Mouse (Mus musculus) forebrain, embryonic 13.5 days (tissue): ENCODE results near the gene Rgs7bp. TPM values are rescaled to one million over a fixed set of nuclear protein-coding genes. Genes with fewer than 3 reads are reported as not detected.
A peak's percentile ranks its signal among the peaks of the same experiment; 100 is the strongest.

Source experiments
- ATAC-seq: fragments of 200-750 bp; cut with Nextera tagmentation; 2 replicates; pipeline ENCODE4 v1.8.0; 2017
- H3K27ac ChIP-seq: fragments of 300-500 bp; sonication (generic); 2 replicates; pipeline ENCODE4 v1.5.1; 2015; ENCODE audit warnings: inconsistent platforms, mild to moderate bottlenecking, moderate library complexity
- H3K27me3 ChIP-seq: fragments of 300-500 bp; sonication (generic); 2 replicates; pipeline ENCODE4 v1.6.1; 2015; ENCODE audit warnings: mild to moderate bottlenecking, inconsistent platforms
- H3K36me3 ChIP-seq: fragments of 300-500 bp; sonication (generic); 2 replicates; pipeline ENCODE4 v1.6.1; 2015; ENCODE audit warnings: mild to moderate bottlenecking, inconsistent platforms; ENCODE audit not compliant: poor library complexity, severe bottlenecking
- H3K4me1 ChIP-seq: fragments of 300-500 bp; sonication (generic); 2 replicates; pipeline ENCODE4 v1.6.1; 2015; ENCODE audit warnings: inconsistent platforms
- H3K4me2 ChIP-seq: fragments of 300-500 bp; sonication (generic); 2 replicates; pipeline ENCODE4 v1.6.1; 2015; ENCODE audit warnings: inconsistent platforms, mild to moderate bottlenecking, moderate library complexity
- H3K4me3 ChIP-seq: fragments of 300-500 bp; sonication (generic); 2 replicates; pipeline ENCODE4 v1.5.1; 2015; ENCODE audit warnings: mild to moderate bottlenecking, inconsistent platforms
- H3K9ac ChIP-seq: fragments of 300-500 bp; sonication (generic); 2 replicates; pipeline ENCODE4 v1.6.1; 2015; ENCODE audit warnings: mild to moderate bottlenecking, inconsistent platforms
- H3K9me3 ChIP-seq: fragments of 300-500 bp; sonication (generic); replicated peaks from 2 replicates; pipeline ENCODE4 v1.6.1; 2016; ENCODE audit warnings: inconsistent platforms
- WGBS: fragments of 180-500 bp; shearing (Covaris S2); methylation state at CpG from one replicate; pipeline ENCODE4 v1.1.7; 2015; 5-methylcytosine and 5-hydroxymethylcytosine counted together
- polyA plus RNA-seq: library from polyadenylated mRNA; unstranded; fragments of >200 nt; fragmentation: Nextera tagmentation; extraction: Ambion mirVana; gene quantifications from 2 replicates; pipeline ENCODE4 v1.2.1, GENCODE M21; 2015

The Rgs7bp gene
- polyA plus RNA-seq, 1 experiment from 2014 or later: 2.7 TPM

- H3K4me3 ChIP-seq: no peak overlapping the region
- peaks cover 7% of the 10 kb centered on the region for H3K27me3 ChIP-seq
- H3K4me1 ChIP-seq: peaks cover 12% of the 10 kb centered on the region
- ATAC-seq: no peak
- H3K36me3 ChIP-seq: no peaks in the 10 kb centered on the region
- H3K27ac ChIP-seq: no peak overlapping the region
- H3K9ac ChIP-seq: no peak overlapping the region
- H3K9me3 ChIP-seq: no peaks in the 10 kb centered on the region
- 74% methylated on average over 8 of the region's 8 CpGs for WGBS
- no peak overlapping the region for H3K4me2 ChIP-seq
These were observed 6.1 kb downstream of the Rgs7bp start for GRCm38 (mm10) chr13:105048662-105049061.

GRCm38 (mm10) chr13:105047377-105047776 is 7.4 kb downstream of the Rgs7bp start:
- no peak for ATAC-seq
- no peak overlapping the region for H3K27ac ChIP-seq
- no peaks in the 10 kb centered on the region for H3K9me3 ChIP-seq
- no peak overlapping the region for H3K4me3 ChIP-seq
- 69% methylated on average over 9 of the region's 9 CpGs for WGBS
- no peaks in the 10 kb centered on the region for H3K36me3 ChIP-seq
- no peak overlapping the region for H3K9ac ChIP-seq
- H3K4me1 ChIP-seq: no peaks in the 10 kb centered on the region
- H3K27me3 ChIP-seq: no peaks in the 10 kb centered on the region
- H3K4me2 ChIP-seq: no peak overlapping the region

- no peaks in the 10 kb centered on the region for H3K27me3 ChIP-seq
- H3K27ac ChIP-seq: no peak overlapping the region
- no peak overlapping the region for H3K4me3 ChIP-seq
- no peaks in the 10 kb centered on the region for H3K4me1 ChIP-seq
- ATAC-seq: peak; percentile 62; the same call in 1 of the 2 replicates
- WGBS: 52% methylated on average over 3 of the region's 3 CpGs
- no peak overlapping the region for H3K9ac ChIP-seq
- H3K4me2 ChIP-seq: no peak overlapping the region
- no peaks in the 10 kb centered on the region for H3K36me3 ChIP-seq
- H3K9me3 ChIP-seq: no peaks in the 10 kb centered on the region
These were observed 10.8 kb downstream of the Rgs7bp start for GRCm38 (mm10) chr13:105043882-105044281.

- H3K4me3 ChIP-seq: no peak overlapping the region
- WGBS: 71% methylated on average over 5 of the region's 5 CpGs
- no peaks in the 10 kb centered on the region for H3K4me1 ChIP-seq
- ATAC-seq: no peak
- H3K27me3 ChIP-seq: no peaks in the 10 kb centered on the region
- no peak overlapping the region for H3K4me2 ChIP-seq
- no peaks in the 10 kb centered on the region for H3K36me3 ChIP-seq
- no peaks in the 10 kb centered on the region for H3K9me3 ChIP-seq
- no peak overlapping the region for H3K9ac ChIP-seq
- no peak overlapping the region for H3K27ac ChIP-seq
These were observed 16.4 kb downstream of the Rgs7bp start for GRCm38 (mm10) chr13:105038334-105038733.

GRCm38 (mm10) chr13:105037816-105038215 is 16.9 kb downstream of the Rgs7bp start:
- 87% methylated on average over 12 of the region's 12 CpGs for WGBS
- Histone ChIP-seq H3K27me3 (no peaks in the 10 kb centered on the region), H3K4me2 (no peak overlapping the region), H3K36me3 (no peaks in the 10 kb centered on the region), H3K27ac (no peak overlapping the region), H3K9me3 (no peaks in the 10 kb centered on the region), H3K4me3 (no peak overlapping the region), H3K4me1 (no peaks in the 10 kb centered on the region), H3K9ac (no peak overlapping the region)
- no peak for ATAC-seq

GRCm38 (mm10) chr13:105031882-105032281 is 22.8 kb downstream of the Rgs7bp start:
- Histone ChIP-seq H3K27ac (no peak overlapping the region), H3K4me1 (no peaks in the 10 kb centered on the region), H3K9ac (no peak overlapping the region), H3K27me3 (no peaks in the 10 kb centered on the region), H3K36me3 (no peaks in the 10 kb centered on the region), H3K9me3 (no peaks in the 10 kb centered on the region), H3K4me3 (no peak overlapping the region), H3K4me2 (no peak overlapping the region)
- no peak for ATAC-seq

GRCm38 (mm10) chr13:105028276-105028675 is 26.5 kb downstream of the Rgs7bp start:
- no peaks in the 10 kb centered on the region for H3K9me3 ChIP-seq
- no peak overlapping the region for H3K9ac ChIP-seq
- no peaks in the 10 kb centered on the region for H3K36me3 ChIP-seq
- H3K4me1 ChIP-seq: no peaks in the 10 kb centered on the region
- H3K4me2 ChIP-seq: no peak overlapping the region
- no peak for ATAC-seq
- H3K27me3 ChIP-seq: no peaks in the 10 kb centered on the region
- H3K4me3 ChIP-seq: no peak overlapping the region
- no peak overlapping the region for H3K27ac ChIP-seq
- 71% methylated on average over 3 of the region's 3 CpGs for WGBS

- H3K27me3 ChIP-seq: no peaks in the 10 kb centered on the region
- H3K9ac ChIP-seq: no peak overlapping the region
- H3K36me3 ChIP-seq: no peaks in the 10 kb centered on the region
- no peak overlapping the region for H3K4me3 ChIP-seq
- H3K27ac ChIP-seq: no peak overlapping the region
- no peak overlapping the region for H3K4me2 ChIP-seq
- no peak for ATAC-seq
- H3K4me1 ChIP-seq: peaks cover 8% of the 10 kb centered on the region; the same call in 1 of the 2 replicates
- no peaks in the 10 kb centered on the region for H3K9me3 ChIP-seq
- 80% methylated on average over 9 of the region's 9 CpGs for WGBS
These were observed 38.2 kb downstream of the Rgs7bp start for GRCm38 (mm10) chr13:105016577-105016976.

GRCm38 (mm10) chr13:105015710-105016404 is 38.9 kb downstream of the Rgs7bp start:
- ATAC-seq: peak; percentile 95
- Histone ChIP-seq H3K4me1 (peaks cover 8% of the 10 kb centered on the region; the same call in 1 of the 2 replicates), H3K27me3 (no peaks in the 10 kb centered on the region), H3K9ac (no peak overlapping the region), H3K4me2 (no peak overlapping the region), H3K36me3 (no peaks in the 10 kb centered on the region), H3K27ac (no peak overlapping the region), H3K4me3 (no peak overlapping the region), H3K9me3 (no peaks in the 10 kb centered on the region)
- 53% methylated on average over 8 of the region's 8 CpGs for WGBS

GRCm38 (mm10) chr13:105011300-105011699 is 43.4 kb downstream of the Rgs7bp start:
- peaks cover 8% of the 10 kb centered on the region; the same call in 1 of the 2 replicates for H3K4me1 ChIP-seq
- H3K4me2 ChIP-seq: no peak overlapping the region
- no peaks in the 10 kb centered on the region for H3K36me3 ChIP-seq
- no peak overlapping the region for H3K9ac ChIP-seq
- no peak for ATAC-seq
- H3K4me3 ChIP-seq: no peak overlapping the region
- 95% methylated on average over 5 of the region's 5 CpGs for WGBS
- no peaks in the 10 kb centered on the region for H3K9me3 ChIP-seq
- H3K27me3 ChIP-seq: no peaks in the 10 kb centered on the region
- H3K27ac ChIP-seq: no peak overlapping the region

- no peaks in the 10 kb centered on the region for H3K36me3 ChIP-seq
- no peak overlapping the region for H3K4me3 ChIP-seq
- 95% methylated on average over 2 of the region's 2 CpGs for WGBS
- no peaks in the 10 kb centered on the region for H3K27me3 ChIP-seq
- no peaks in the 10 kb centered on the region for H3K9me3 ChIP-seq
- no peak overlapping the region for H3K4me2 ChIP-seq
- ATAC-seq: no peak
- no peak overlapping the region for H3K27ac ChIP-seq
- no peaks in the 10 kb centered on the region for H3K4me1 ChIP-seq
- no peak overlapping the region for H3K9ac ChIP-seq
These were observed 45.8 kb downstream of the Rgs7bp start for GRCm38 (mm10) chr13:105008891-105009290.

GRCm38 (mm10) chr13:105002831-105003157 is 51.9 kb downstream of the Rgs7bp start:
- Histone ChIP-seq H3K27me3 (no peaks in the 10 kb centered on the region), H3K9ac (no peak overlapping the region), H3K4me2 (no peak overlapping the region), H3K9me3 (no peaks in the 10 kb centered on the region), H3K4me3 (no peak overlapping the region), H3K36me3 (no peaks in the 10 kb centered on the region), H3K27ac (no peak overlapping the region), H3K4me1 (no peaks in the 10 kb centered on the region)
- WGBS: 79% methylated on average over 2 of the region's 2 CpGs
- no peak for ATAC-seq
